Mouse (Mus musculus): Measurements from ENCODE around the gene Pgm2. TPM values are rescaled to one million over a fixed set of nuclear protein-coding genes. Genes with fewer than 3 reads are reported as not detected.

Gene Pgm2
- 39.6 and 42.0 TPM in 2 replicates for polyA plus RNA-seq (2011; ENCODE audit: insufficient read length, low read depth, missing spikeins)

- TF ChIP-seq POLR2A (IDR thresholded peaks at IDR 0.05; ENCODE audit: low read depth, low read length) (peak; percentile 95), CTCF (IDR thresholded peaks at IDR 0.05; ENCODE audit: borderline replicate concordance, insufficient read depth, low read length) (no peak)
These were observed at the start of gene Pgm2 for GRCm38 (mm10) chr5:64092748-64093292. Pgm2 (plus strand) TSS chr5:64092950.

GRCm38 (mm10) chr5:64043694-64044453 lies 48.9 kb upstream of the Pgm2 start:
- no peak overlapping the region for H3K4me3 ChIP-seq (ENCODE audit: insufficient read depth, low read length)
- peaks cover 2% of the 10 kb centered on the region; the same call in 1 of the 2 replicates for H3K4me1 ChIP-seq (ENCODE audit: control insufficient read depth, insufficient read depth, low read length)
- no peak for TF ChIP-seq POLR2A (IDR thresholded peaks at IDR 0.05; ENCODE audit: low read depth, low read length)
- H3K27ac ChIP-seq (ENCODE audit: insufficient read depth, low read length) = no peak overlapping the region

More at GRCm38 (mm10) chr5:64092748-64093292, at the start of gene Pgm2:
- peak within 1 kb of the TSS; percentile 35 for H3K27ac ChIP-seq (ENCODE audit: insufficient read depth, low read length)
- peak within 1 kb of the TSS; percentile 95 for H3K4me3 ChIP-seq (ENCODE audit: insufficient read depth, low read length)
- peaks cover 6% of the 10 kb centered on the region for H3K4me1 ChIP-seq (ENCODE audit: control insufficient read depth, insufficient read depth, low read length)

- Histone ChIP-seq H3K4me3 (ENCODE audit: insufficient read depth, low read length) (no peak overlapping the region), H3K4me1 (ENCODE audit: control insufficient read depth, insufficient read depth, low read length) (peaks cover 2% of the 10 kb centered on the region; the same call in 1 of the 2 replicates), H3K27ac (ENCODE audit: insufficient read depth, low read length) (no peak overlapping the region)
- TF ChIP-seq CTCF (IDR thresholded peaks at IDR 0.05; ENCODE audit: borderline replicate concordance, insufficient read depth, low read length) (no peak), POLR2A (IDR thresholded peaks at IDR 0.05; ENCODE audit: low read depth, low read length) (no peak)
These were observed 48.0 kb upstream of the Pgm2 start for GRCm38 (mm10) chr5:64044790-64045189.

GRCm38 (mm10) chr5:64045502-64045901 lies 47.2 kb upstream of the Pgm2 start:
- Histone ChIP-seq H3K4me1 (ENCODE audit: control insufficient read depth, insufficient read depth, low read length) (peaks cover 2% of the 10 kb centered on the region; the same call in 1 of the 2 replicates), H3K4me3 (ENCODE audit: insufficient read depth, low read length) (no peak overlapping the region), H3K27ac (ENCODE audit: insufficient read depth, low read length) (no peak overlapping the region)
- no peak for TF ChIP-seq CTCF (IDR thresholded peaks at IDR 0.05; ENCODE audit: borderline replicate concordance, insufficient read depth, low read length)

DNA sequence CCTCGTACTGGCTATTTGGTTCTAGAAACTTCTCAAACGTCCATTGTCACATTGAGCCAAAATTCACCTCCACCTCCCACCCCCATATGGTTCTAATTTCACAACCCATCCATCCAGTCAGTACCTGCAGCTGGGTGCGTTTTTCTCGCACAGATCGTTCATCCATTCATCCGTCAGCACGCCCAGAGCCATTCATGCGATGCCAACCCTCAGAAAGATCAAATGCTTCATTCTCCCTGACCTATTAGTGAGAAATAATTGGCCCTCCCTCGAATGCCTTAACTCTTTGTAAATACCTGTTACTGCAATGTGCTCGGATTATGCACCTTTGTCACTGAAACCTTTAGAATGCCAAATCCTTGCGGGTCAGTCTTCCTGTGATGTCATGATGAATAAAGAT lies 45.8 kb upstream of the Pgm2 start:
- TF ChIP-seq CTCF (IDR thresholded peaks at IDR 0.05; ENCODE audit: borderline replicate concordance, insufficient read depth, low read length) (no peak), POLR2A (IDR thresholded peaks at IDR 0.05; ENCODE audit: low read depth, low read length) (no peak)
- Histone ChIP-seq H3K4me1 (ENCODE audit: control insufficient read depth, insufficient read depth, low read length) (peaks cover 2% of the 10 kb centered on the region; the same call in 1 of the 2 replicates), H3K4me3 (ENCODE audit: insufficient read depth, low read length) (no peak overlapping the region), H3K27ac (ENCODE audit: insufficient read depth, low read length) (no peak overlapping the region)

- Histone ChIP-seq H3K4me3 (ENCODE audit: insufficient read depth, low read length) (no peak overlapping the region), H3K4me1 (ENCODE audit: control insufficient read depth, insufficient read depth, low read length) (peaks cover 2% of the 10 kb centered on the region; the same call in 1 of the 2 replicates), H3K27ac (ENCODE audit: insufficient read depth, low read length) (no peak overlapping the region)
- no peak for TF ChIP-seq POLR2A (IDR thresholded peaks at IDR 0.05; ENCODE audit: low read depth, low read length)
- no peak for TF ChIP-seq CTCF (IDR thresholded peaks at IDR 0.05; ENCODE audit: borderline replicate concordance, insufficient read depth, low read length)
These were observed 44.8 kb upstream of the Pgm2 start for GRCm38 (mm10) chr5:64047921-64048320.

DNA sequence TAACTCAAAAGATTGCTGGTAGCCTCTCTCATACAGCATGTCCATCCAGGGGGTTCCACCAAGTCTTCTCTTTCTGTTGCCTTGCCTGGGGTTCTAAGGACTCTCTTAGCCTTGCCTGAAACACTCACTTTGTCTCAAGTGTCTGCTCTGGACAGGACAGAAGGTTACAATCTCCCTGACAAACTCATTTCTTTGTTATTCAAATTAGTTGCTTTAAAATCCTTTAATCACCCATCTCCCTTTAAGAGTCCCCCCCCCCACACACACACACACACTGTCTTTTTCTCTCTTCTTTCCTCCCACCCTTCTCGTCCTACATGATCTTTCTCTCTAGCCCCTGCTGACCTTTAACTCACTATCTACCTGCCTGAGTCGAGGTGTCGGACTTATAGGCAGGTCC lies 44.1 kb upstream of the Pgm2 start:
- Histone ChIP-seq H3K27ac (ENCODE audit: insufficient read depth, low read length) (no peak overlapping the region), H3K4me1 (ENCODE audit: control insufficient read depth, insufficient read depth, low read length) (peaks cover 2% of the 10 kb centered on the region; the same call in 1 of the 2 replicates)
- TF ChIP-seq CTCF (IDR thresholded peaks at IDR 0.05; ENCODE audit: borderline replicate concordance, insufficient read depth, low read length) (no peak), POLR2A (IDR thresholded peaks at IDR 0.05; ENCODE audit: low read depth, low read length) (no peak)

DNA sequence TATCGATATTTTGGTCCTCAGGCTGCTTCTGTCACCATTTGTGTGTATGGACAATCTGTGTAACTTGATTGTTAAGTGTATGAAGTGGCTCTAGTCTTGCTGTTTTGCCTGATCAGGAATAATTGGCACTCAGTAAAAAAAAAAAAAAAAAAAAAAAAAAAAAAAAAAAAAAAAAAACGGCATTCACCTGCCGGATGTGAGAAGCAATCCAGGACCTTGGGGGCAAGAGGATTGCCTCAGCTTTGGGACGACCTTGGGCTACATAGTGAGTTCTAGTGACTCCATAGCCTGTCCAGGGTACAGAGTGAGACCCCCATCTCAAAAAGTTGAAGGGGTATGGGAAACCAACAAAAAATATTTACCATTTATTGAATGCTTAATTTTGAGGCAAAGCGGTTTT lies 43.5 kb upstream of the Pgm2 start:
- TF ChIP-seq POLR2A (IDR thresholded peaks at IDR 0.05; ENCODE audit: low read depth, low read length) (no peak), CTCF (IDR thresholded peaks at IDR 0.05; ENCODE audit: borderline replicate concordance, insufficient read depth, low read length) (no peak)
- no peak overlapping the region for H3K4me3 ChIP-seq (ENCODE audit: insufficient read depth, low read length)
- H3K27ac ChIP-seq (ENCODE audit: insufficient read depth, low read length) = no peak overlapping the region
- peaks cover 2% of the 10 kb centered on the region; the same call in 1 of the 2 replicates for H3K4me1 ChIP-seq (ENCODE audit: control insufficient read depth, insufficient read depth, low read length)

More for the DNA sequence above, 44.1 kb upstream of the Pgm2 start:
- no peak overlapping the region for H3K4me3 ChIP-seq (ENCODE audit: insufficient read depth, low read length)

DNA sequence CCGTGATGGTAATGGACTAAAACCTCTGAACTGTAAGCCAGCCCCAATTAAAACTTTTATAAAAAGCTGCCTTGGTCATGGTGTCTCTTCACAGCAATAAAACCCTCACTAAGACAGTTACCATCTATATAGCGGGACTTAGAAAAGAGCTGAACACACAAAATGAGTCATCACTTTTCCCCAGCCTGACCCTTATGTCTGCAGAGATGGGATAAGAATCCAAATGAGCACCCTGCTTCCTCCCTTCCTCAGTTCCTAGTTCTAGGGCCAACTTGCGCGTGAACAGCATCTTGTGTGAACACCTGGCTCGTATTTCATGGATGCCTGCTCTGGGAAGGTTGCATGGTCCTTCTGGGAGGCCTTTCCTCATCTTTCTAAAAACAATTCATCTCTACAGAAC lies 39.7 kb upstream of the Pgm2 start:
- Histone ChIP-seq H3K4me3 (ENCODE audit: insufficient read depth, low read length) (no peak overlapping the region), H3K4me1 (ENCODE audit: control insufficient read depth, insufficient read depth, low read length) (no peaks in the 10 kb centered on the region), H3K27ac (ENCODE audit: insufficient read depth, low read length) (no peak overlapping the region)
- TF ChIP-seq CTCF (IDR thresholded peaks at IDR 0.05; ENCODE audit: borderline replicate concordance, insufficient read depth, low read length) (no peak), POLR2A (IDR thresholded peaks at IDR 0.05; ENCODE audit: low read depth, low read length) (no peak)

- Histone ChIP-seq H3K4me3 (ENCODE audit: insufficient read depth, low read length) (no peak overlapping the region), H3K4me1 (ENCODE audit: control insufficient read depth, insufficient read depth, low read length) (no peaks in the 10 kb centered on the region), H3K27ac (ENCODE audit: insufficient read depth, low read length) (no peak overlapping the region)
- TF ChIP-seq POLR2A (IDR thresholded peaks at IDR 0.05; ENCODE audit: low read depth, low read length) (no peak), CTCF (IDR thresholded peaks at IDR 0.05; ENCODE audit: borderline replicate concordance, insufficient read depth, low read length) (no peak)
These were observed 36.5 kb upstream of the Pgm2 start for GRCm38 (mm10) chr5:64056210-64056609.

Measured in embryonic fibroblast, embryonic 13.5 days (primary cell).